Mouse (Mus musculus): ENCODE data around the gene Cyp4f39.
"Not testable (repeated sequence)": the region's sequence is repeated elsewhere in the genome, so short reads cannot be mapped to it uniquely, and the experiment has no call there.

The Cyp4f39 gene

GRCm38 (mm10) chr17:32474954-32475560 is 22.5 kb downstream of the Cyp4f39 start:
- DNase-seq (ENCODE audit: low spot score): no peak

DNA sequence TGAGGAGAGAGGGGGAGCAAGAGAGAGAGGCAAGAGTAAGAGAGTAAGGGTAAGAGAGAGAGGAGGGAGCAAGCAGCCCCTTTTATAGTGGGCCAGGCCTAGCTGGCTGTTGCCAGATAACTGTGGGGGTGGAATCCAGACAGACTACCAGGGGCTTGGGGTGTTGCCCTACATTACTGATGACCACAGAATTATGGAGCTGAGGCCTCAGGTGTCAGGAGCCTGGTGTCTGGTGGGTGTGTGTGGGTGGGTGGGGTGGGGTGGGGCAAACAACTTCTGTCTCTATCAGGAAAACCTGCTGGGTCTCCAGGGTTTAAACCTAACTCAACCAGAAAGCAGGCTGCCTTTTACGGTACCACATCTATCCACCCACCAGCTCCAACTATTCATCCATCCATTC is 24.7 kb downstream of the Cyp4f39 start:
- DNase-seq (ENCODE audit: low spot score): no peak

DNA sequence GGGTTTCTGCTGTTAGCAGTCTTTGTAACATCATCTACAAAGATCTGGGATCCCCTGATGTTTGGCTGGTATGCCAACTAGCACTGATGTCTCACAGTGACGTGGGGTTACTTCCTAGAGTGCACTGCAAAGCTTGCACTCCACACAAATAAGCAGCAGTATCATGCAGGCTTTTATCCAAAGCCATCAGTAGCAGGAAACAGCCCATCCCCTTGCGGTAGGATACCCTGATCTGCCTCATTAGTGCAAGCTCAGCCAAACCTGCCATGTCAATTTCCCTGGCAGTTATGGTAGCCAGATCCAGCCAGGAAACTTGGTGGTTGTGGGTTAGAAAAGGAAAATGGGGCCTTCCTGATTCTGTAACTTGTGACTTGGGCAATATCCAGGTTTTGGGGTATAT is 26.2 kb downstream of the Cyp4f39 start:
- no peak for DNase-seq (ENCODE audit: low spot score)

DNA sequence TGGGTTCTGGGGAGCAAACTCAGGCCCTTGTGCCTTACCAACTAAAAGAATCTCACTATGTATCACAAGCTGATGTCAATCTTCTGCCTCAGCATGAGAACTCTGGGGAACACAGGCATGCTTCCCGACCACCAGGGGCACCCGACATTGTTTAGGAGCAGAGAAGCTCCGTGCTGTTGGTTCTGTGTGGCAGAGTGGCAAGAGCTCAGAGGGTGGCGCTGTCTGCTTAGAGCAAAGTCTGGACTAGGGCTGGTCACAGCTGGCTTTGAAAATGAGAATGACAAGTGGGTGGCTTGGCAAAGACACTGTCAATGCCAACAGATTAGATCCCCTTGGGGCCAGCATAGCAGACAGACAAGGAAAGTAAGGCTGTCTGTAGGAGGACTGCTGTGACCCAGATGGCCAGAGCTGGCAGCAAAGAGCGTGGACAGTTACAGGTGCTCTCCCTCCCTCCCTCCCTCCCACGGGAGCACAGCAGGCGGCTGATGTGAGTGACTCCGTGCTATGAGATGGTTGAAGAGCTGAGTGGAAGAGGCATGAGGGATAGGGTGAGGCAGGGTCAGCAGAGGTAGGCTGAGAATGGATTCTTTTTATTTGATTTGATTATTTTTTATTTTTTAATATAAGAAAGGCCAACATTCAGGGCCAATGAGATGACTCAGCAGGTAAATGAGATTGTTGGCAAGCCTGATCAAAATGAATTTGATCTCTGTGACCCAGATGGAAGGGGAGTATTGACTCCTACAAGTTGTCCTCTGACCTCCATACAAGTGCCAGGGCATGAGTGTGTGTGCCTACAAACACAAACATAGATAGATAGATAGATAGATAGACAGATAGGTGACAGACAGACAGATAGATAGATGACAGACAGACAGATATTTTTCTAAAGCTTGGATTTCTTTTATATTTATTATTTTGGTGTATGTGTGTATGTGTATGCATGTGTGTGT is 27.3 kb downstream of the Cyp4f39 start:
- DNase-seq (ENCODE audit: low spot score): no peak

- no peak for DNase-seq (ENCODE audit: low spot score)
Measured at GRCm38 (mm10) chr17:32481766-32482165, 29.2 kb downstream of the Cyp4f39 start.

- peak; percentile 51 for DNase-seq (ENCODE audit: low spot score)
Measured at GRCm38 (mm10) chr17:32483200-32483599, 30.7 kb downstream of the Cyp4f39 start.

- no peak for DNase-seq (ENCODE audit: low spot score)
Measured at GRCm38 (mm10) chr17:32492349-32492980, 39.9 kb downstream of the Cyp4f39 start.

DNA sequence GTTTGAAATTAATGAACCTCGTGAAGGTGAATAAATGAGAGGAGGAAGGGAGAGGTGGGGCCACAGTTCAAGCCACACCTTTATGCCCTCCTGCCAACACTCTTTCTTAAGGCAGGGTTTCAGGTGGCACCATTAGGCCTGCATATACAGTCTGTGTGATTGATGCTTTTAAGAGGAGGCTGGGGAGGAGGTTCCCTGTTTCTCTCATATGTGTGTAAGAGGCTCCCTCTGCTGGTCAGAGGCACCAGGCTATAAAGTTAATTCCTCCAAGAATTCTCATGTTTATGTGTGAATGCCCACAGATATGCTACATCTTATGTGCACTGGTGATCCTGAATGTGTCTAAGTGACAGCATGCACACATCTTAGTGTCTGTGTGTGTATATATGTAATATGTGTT is 42.1 kb downstream of the Cyp4f39 start:
- peak; percentile 64 for DNase-seq (ENCODE audit: low spot score)

GRCm38 (mm10) chr17:32500511-32500910 is 48.0 kb downstream of the Cyp4f39 start:
- not testable (repeated sequence) for DNase-seq (ENCODE audit: low spot score)

- DNase-seq (ENCODE audit: low spot score): no peak
Measured at GRCm38 (mm10) chr17:32501051-32501450, 48.5 kb downstream of the Cyp4f39 start.

- DNase-seq (ENCODE audit: low spot score): no peak
Measured at GRCm38 (mm10) chr17:32503111-32503510, 50.6 kb downstream of the Cyp4f39 start.

DNA sequence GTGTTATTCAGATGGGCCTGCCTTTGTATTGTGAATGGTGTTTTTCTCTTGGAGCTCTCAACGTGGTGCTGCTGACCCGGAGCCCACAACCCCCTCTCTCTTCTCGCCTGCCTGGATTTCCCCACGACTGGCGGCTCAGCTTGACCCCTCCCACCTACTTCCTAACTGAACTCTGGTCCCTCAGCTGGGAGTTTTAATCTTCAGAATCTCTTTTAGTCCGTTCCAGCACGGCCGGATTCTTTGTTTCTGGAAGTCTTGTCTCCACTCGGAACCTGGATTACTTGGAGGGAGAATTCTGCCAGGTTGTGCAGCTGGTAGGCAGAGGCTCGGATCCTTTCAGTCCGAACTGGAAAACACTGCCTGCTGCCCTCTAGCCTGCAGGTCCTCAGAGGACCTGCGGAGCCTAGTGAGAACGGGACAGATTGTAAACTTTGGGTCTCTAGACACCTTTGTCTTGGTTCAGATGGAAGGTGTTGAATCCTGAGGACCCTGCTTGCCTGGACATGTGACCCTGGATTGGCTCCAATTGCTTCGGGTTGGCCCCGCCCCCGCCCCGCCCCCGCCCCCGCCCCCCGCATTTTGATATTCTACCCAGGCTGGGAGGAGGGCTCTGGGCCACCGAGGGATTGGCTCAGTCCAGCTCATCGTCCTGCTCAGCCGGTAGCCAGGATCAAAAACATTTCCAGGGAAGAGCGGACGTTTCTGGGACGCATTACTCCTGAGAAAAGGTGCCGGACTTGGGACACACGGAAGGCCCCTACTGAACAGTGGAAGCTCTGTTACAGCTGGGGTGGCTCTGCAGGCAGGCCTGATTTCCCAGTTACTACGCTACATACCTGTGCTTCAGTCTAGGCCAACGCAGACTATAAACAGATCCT is 53.6 kb downstream of the Cyp4f39 start, which contains the start of gene Cyp4f17:
Cyp4f17 (plus strand) TSS at position 200 of the 878 bp plus-strand sequence.
- DNase-seq (ENCODE audit: low spot score): no peak

DNA sequence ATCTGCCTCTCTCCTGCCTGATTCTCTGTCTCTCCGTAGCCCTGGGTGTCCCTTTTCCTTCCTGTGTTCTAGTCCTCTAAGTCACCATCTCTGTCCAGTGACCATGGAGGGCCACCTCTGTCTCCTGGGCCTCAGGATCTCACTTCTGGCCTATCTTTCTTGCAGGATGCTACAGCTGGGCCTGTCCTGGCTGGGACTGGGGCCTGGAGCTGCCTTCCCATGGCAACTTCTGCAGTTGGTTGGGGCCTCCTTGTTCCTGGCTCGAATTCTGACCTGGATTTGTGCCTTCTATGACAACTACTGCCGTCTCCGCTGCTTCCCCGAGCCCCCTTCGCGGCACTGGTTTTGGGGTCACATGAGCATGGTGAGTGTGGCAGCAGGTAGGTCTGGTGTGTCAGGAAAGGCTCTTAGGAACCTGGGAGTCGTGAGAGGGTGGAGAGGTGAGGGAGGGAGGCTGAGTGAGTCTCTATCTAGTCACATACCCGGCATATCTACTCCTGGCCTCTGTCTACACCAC is 54.3 kb downstream of the Cyp4f39 start:
- no peak for DNase-seq (ENCODE audit: low spot score)

DNA sequence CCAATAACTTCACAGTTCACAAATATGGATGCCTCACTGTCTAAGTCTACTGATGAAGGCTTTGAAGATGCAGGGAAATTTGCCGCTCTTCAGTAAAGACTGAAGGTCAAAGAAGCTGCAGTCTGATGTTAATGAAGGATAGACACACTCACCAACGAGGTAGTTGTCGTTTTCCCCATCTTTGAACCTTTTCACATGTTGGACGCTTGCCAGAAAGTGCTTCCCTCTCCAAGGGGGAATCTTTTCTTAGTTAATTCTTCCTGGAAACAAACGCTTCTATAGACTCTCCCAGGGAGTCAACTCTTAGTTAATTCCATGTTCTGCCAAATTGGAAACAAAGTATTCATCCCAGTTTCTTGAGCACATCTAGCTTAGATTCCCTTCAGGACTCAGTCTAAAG is 63.6 kb downstream of the Cyp4f39 start:
- no peak for DNase-seq (ENCODE audit: low spot score)

DNA sequence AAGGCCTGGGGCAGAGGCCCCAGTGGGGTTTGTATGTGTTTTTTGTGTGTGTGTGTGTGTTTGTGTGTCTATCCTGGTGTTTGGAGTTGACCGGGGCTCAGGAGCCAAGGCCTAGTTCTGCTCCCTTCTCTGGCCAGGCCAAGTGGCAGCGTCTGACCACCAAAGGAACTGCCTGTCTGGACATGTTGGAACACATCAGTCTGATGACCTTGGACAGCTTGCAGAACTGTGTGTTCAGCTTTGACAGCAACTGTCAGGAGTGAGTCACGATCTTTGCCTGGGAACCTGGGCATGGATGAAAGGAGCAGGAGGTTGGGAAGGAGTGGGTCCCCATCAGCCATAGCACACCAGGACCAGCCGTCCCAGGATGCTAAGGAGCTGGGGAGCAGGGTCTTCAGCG is 69.5 kb downstream of the Cyp4f39 start:
- no peak for DNase-seq (ENCODE audit: low spot score)

DNA sequence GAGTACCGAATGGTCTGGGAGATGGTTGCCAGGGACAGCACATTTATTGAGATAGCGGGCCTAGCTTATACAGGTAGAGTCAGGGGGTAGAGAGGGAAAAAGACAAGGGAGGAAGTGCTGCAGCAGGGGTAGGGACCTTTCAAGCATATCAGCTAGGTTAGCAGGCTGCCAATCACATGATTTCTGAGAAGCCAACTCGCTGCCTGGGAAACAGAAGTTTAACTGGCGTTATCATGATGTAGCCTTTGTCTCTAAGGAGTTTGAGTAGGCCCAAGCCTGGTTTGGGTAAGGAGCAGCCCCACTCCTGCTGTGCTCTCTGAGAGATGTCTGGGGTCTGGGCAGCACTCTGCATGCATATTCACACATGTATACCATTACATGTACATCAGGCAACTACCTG is 69.9 kb downstream of the Cyp4f39 start:
- DNase-seq (ENCODE audit: low spot score): no peak

DNA sequence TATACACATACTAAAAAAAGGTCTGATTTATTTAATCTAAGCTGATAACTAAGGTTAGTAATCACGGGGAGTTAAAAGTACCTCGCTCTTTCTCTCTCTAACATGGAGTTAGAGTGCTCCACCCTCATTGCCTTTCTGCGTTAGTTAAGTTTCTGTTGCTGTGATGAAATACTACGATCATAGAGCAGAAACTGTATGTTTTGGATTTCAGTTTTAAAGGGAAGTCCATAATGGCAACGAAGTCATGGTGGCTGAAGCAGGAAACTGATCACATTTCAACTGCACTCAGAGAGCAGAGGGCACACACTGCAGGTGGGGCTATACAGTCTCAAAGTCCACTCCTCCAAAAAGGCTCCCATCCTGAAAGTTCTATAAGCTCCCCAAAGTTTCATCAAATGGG is 70.3 kb downstream of the Cyp4f39 start:
- no peak for DNase-seq (ENCODE audit: low spot score)

- DNase-seq (ENCODE audit: low spot score): peak; percentile 56
Measured at GRCm38 (mm10) chr17:32523895-32524294, 71.4 kb downstream of the Cyp4f39 start.

GRCm38 (mm10) chr17:32526341-32526740 is 73.8 kb downstream of the Cyp4f39 start:
- not testable (repeated sequence) for DNase-seq (ENCODE audit: low spot score)

GRCm38 (mm10) chr17:32527748-32528147 is 75.2 kb downstream of the Cyp4f39 start:
- no peak for DNase-seq (ENCODE audit: low spot score)

Data from T-cell, adult 2 months (primary cell).